Mouse (Mus musculus): ENCODE measurements at regions not wholly inside any gene's neighbourhood (a gene's known extent, or its start where the extent isn't known, plus 50 kb on each side); places are given as distances from the start of the nearest gene placed in this dataset.

- no peak for DNase-seq (ENCODE audit: low spot score in 2 of 2)
Measured at GRCm38 (mm10) chr8:73645582-73645981, 292.2 kb upstream of the Large1 start.

DNA sequence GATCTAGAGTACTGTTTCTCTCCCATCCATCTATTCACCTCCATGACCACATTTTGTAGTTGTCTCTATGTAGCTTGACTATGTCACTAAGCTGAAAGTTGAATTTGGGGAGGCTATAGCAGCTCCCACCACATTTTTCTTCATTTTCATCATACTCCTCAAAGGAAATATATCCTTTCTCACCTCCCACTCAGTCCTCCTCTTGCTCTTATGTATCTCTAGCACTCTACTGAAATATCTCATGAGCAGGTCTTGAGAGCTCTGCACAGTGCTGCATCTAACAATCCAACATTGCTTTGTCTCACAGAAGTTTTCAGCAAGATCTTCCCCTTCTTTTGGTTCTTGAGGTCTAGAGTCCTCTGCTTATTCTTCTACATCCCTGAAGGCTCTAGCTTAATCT is 273.5 kb upstream of the Large1 start:
- no peak for DNase-seq (ENCODE audit: low spot score in 2 of 2)

- peak; percentile 13 to 64 for DNase-seq (ENCODE audit: low spot score in 2 of 2)
Measured at GRCm38 (mm10) chr8:73618946-73619345, 265.6 kb upstream of the Large1 start.

DNA sequence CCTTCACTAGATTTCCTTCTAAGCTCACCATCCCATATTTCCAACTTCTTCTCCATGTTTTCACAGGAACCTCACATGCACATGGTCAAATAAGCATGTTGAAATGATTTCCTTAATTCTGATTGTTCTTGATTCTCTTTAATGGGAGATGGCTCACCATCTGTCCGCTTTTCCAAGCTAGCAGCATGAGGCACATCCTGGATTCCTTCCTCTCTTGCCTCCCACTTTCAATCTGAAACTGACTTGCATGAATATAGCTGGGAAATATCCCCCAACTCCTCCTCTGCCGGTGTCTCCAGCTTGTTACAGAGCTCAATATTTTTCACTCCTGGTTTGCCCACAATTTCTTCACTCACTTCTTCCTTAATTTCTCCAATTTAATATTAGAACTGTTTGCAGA is 261.3 kb upstream of the Large1 start:
- DNase-seq (ENCODE audit: low spot score in 2 of 2) = no peak

DNA sequence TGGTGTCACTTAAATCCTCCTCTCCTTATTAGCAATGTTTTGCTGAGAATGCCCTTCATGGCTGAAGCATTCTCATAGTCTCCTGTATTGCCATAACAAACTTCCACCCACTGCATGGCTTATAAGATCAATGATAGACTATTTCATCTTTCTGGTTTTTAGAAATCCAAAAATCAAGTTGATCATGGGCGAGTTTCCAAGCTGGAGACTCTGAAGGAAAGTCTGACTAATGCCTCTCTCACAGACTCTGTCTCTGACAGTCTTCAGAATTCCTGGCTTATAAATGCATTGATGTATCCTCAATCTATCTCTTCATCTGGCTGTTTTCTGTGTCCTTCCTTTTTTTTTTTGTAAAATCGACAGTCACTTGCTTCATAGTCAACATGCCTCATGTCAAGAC is 260.8 kb upstream of the Large1 start:
- no peak for DNase-seq (ENCODE audit: low spot score in 2 of 2)

- no peak for DNase-seq (ENCODE audit: low spot score in 2 of 2)
Measured at GRCm38 (mm10) chr8:73611583-73611982, 258.2 kb upstream of the Large1 start.

GRCm38 (mm10) chr8:73570599-73570998 is 217.3 kb upstream of the Large1 start:
- DNase-seq (ENCODE audit: low spot score in 2 of 2) = no peak

GRCm38 (mm10) chr8:73569963-73570362 is 216.6 kb upstream of the Large1 start:
- no peak for DNase-seq (ENCODE audit: low spot score in 2 of 2)

Data from spleen, postnatal 4 days (tissue).